Mouse (Mus musculus) mesoderm, embryonic 11.5 days (tissue): ENCODE measurements at regions not wholly inside any gene's neighbourhood (a gene's known extent, or its start where the extent isn't known, plus 50 kb on each side); places are given as distances from the start of the nearest gene placed in this dataset.
"Not testable (repeated sequence)": the region's sequence is repeated elsewhere in the genome, so short reads cannot be mapped to it uniquely, and the experiment has no call there.

Experiments used
- DNase-seq: peaks from one replicate; pipeline ENCODE4 v3.0.0-alpha.2; 2012; ENCODE audit warnings: low read depth, low spot score

- DNase-seq = no peak
Observed at GRCm38 (mm10) chr8:8983133-8983661, 292.9 kb upstream of the Arglu1 start.

- no peak for DNase-seq
Observed at GRCm38 (mm10) chr8:8978969-8979368, 288.6 kb upstream of the Arglu1 start.

DNA sequence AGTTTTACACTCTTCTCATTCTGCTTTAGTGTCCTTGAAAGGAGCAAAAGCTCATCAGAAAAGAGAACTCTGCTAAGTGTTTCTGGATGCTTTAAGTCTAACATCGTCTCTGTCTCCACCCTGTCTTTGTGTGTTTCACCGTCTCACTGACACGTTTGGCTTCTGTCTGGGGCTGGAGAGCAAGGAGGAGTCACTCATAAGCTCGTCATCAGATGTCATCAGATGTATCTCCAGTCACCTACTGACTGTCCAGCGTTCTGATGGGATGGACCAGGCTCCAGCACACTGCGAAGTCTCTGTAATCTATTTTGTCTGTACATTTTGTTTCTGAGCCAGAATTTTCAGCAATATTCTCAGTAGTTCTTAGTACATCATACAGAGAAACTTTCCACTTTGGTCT, 283.4 kb upstream of the Arglu1 start:
- no peak for DNase-seq

DNA sequence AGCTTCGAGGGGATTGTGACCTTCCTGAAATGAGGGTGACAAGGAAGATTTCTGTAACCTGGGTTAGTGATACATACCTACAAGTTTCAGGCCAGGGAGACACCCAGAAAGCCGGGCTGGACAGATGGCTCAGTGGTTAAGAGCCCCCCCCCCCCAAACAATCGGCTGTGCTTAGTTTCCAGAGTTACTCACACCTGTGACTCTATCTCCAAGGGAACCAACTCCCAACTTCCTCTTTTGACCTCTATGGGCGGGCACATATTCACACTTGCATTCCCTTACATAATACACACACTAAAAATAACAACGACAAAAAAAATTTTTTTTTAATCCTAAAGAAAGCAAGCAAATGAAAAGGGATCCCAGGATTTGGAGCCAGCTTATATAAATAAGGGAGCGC, 283.0 kb upstream of the Arglu1 start:
- DNase-seq = no peak

DNA sequence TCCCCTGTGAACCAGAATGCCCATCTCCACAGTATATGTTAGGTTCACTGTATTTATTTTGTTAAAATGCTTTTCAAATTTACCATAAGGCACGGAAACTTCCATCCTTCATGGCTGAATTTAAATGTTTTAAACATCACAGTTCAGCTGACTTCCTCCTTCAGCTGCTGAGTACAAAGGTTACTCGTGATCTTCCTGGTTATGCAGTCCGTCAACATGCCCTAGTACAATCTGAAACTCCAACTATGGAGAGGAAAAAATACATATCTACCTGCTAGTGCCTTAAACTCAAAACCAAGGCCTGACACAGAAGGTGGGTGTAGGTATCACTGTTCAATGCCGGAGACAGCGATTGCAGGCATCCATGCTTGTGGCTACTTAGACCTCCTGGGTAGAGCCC, 280.5 kb upstream of the Arglu1 start:
- no peak for DNase-seq

DNA sequence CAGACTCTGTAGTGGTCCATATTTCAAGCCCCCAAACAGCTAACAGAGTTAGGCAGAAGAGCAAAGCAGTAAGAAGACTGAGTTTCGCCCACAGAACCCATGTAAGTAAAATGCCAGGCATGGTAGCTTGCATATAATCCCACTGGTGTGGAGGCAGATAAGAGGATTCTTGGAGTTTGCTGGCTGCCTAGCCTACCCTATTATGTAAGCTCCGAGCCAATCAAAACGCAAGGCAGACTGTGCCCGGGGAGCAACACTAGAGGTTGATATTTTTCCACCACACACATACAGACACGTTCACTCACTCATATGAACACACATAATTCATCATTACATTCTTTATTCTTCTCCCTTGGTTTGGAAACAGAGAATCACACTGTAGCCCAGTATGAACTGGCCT, 280.0 kb upstream of the Arglu1 start:
- DNase-seq = no peak

DNA sequence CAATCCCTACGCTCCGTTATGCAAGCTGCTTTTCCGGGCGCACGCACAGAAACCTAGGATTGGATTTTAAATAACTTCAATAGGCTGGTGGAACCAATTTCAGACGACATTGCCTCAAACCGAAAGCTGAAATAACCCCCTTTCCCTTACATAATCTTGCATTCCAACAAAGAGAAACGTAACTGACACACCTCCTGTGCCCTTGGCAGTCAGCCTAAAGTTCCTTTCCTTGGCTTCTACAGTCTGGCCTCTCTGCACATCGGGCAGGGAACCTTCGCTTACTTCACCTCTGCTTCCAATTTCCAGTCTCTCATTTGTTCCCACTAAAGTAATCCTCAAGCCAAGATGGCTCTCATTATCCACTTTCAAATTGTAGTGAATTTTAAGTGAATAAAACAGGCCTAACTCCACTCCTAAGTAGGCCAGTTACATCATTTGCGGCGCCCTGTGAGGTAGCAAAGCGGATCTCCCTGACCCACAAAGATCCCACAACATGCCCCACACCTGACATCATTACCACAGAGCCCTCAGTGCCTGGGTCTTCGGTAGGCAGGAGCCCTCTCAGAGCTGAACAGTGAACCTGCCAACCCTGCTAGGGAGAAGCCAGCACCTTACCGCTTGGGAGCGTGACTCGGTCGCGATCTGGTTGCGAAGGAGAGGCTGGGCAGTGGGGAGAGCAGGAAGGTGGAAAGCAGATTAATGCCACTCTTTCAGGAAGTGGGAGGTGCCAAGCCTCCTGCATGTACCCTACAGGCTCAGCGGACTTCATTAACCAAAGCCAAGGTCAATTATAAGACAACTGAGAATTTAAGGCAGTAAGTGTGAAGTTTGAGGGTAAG, 279.0 kb upstream of the Arglu1 start:
- DNase-seq = no peak

- DNase-seq = no peak
Observed at GRCm38 (mm10) chr8:8966658-8967048, 276.3 kb upstream of the Arglu1 start.

- DNase-seq = peak; percentile 48
Observed at GRCm38 (mm10) chr8:8965983-8966657, 275.8 kb upstream of the Arglu1 start.

DNA sequence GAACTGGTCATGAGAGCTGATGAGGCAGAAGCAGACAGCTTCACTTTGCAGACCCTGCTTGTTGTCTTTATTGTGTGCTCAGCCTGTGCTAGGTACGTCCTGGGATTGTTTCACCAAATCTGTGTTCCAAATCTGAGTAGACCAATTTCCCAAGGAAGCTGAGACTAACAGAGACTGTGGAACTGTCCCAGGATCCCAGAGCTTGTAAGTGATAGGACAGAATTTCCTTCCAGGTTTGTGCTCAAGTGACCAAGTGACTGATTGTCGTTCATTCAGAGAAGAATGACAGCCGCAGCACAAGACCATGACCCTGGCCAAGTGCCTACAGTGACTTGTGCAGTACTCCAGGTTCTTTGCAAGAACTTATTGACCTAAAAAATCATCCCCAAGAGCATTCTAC, 269.9 kb upstream of the Arglu1 start:
- DNase-seq = no peak

DNA sequence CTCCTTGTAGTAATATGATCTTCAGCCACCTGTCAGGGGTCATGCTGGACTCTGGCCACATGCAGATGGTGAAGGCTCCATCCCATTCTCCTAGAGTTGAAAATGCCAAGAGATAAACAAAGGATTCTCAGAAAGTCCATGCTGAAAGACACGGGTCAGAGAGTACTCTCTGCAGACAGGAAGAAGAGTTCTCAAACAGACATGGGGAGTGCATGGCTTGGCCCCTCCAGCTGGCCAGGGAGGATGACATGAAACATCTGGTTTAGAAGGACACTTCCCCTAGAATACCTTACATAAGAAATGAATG, 269.4 kb upstream of the Arglu1 start:
- DNase-seq = no peak

DNA sequence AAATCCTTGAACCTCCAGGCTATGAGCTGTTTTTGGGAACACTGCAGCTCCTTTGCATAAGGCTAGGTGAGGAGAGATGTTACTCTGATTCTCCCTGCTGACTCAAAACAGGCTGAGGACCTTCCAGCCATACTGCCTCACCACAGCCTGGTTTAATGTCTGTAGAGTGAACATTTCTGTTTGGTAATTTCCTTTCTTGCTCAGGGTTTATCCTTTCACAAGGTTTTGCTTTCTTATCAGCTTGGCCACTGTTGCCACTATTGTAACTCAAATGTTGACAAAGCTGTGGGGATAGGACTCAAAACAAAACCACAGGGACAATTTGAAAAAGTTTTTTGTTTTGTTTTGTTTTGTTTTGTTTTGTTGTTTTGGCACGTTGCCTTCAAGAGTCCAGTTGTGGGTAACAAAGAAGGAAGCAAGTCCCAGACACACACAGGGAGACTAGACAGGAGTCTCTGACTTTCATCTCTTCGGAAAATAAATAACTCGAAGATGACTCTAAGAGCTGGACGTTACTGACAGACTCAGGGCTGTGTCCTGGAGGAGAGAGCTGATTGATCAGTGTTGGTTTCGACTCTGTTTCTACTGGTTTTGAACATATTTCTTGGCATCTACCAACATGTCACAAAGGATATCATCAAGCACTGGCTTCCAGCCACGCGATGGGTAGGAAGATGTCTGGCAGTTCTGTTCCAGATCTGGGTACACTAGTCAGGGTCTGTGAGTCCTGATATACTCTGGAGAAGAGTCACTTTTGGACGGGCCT, 268.9 kb upstream of the Arglu1 start:
- no peak for DNase-seq

DNA sequence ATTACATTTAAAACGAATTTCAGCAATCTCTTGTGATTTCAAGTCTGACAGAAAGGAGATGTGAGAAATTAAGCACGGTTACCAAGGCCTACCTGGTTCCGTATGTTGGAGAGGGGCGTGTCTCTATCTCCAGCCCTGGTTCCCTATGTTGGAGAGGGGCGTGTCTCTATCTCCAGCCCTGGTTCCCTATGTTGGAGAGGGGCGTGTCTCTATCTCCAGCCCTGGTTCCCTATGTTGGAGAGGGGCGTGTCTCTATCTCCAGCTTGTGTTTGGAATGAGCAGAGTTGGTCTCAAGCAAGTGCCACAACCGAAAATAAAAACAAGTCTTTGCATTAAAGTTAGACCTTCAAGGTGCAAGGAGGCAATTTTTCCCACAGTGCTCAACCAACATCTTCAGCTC, 267.8 kb upstream of the Arglu1 start:
- DNase-seq = not testable (repeated sequence)

DNA sequence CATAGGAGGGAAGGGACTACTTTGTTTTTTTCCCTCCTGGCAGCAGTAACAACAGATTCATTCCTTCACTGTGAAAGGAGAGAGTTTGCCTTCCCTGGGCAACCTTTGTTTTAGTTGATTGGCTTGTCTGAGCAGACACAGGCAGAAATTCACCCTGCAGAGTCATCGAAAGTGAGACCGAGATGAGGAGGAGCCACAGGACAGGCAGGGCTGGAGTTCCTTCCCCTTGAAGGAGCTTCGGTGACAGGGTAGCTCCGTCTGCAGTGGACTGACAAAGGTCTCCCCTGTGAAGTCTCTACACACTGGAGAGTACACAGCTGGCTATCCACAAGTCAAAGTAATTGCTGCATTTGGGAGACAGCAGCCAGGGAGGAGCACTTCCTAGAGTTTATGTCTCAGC, 261.9 kb upstream of the Arglu1 start:
- no peak for DNase-seq

DNA sequence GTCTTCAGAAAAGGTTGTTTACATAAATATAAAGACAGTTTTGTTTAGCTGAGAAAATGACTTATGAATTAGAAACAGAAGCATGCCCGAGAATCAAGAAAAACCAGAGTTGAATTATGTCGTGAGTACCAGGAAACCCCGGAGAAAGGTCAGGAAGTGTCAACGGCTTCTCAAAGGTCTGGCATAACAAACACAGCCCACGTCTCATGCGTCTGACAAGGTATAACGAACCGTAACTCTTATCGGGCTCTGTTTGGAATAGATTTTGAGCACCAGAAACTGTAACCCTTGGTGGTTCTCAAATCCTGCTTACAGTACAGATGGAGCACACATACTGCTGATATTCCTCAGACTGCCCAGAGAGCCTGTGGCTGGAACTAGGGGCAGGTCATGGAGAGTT, 260.9 kb upstream of the Arglu1 start:
- DNase-seq = peak; percentile 30

GRCm38 (mm10) chr8:8947516-8948161, 257.3 kb upstream of the Arglu1 start:
- no peak for DNase-seq

- DNase-seq = no peak
Observed at GRCm38 (mm10) chr8:8942991-8943390, 252.7 kb upstream of the Arglu1 start.

DNA sequence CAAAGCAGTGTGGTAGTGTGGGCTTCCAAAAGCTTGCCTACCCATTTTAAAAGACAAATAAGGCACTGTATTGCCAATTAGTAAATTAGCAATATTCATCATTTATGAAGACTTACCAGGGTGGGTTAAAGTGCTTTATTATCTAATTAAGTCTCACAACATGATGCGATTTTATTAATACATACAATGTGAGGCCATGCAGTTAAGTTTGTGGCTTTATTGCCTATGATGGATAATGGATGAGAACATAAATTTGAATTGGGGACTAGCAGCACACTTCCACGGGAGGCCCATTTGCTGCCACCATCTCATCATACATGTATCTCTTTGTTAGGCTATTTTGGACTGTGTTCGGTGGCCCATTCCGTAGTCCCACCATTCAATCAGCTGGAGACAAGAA, 250.6 kb upstream of the Arglu1 start:
- no peak for DNase-seq

DNA sequence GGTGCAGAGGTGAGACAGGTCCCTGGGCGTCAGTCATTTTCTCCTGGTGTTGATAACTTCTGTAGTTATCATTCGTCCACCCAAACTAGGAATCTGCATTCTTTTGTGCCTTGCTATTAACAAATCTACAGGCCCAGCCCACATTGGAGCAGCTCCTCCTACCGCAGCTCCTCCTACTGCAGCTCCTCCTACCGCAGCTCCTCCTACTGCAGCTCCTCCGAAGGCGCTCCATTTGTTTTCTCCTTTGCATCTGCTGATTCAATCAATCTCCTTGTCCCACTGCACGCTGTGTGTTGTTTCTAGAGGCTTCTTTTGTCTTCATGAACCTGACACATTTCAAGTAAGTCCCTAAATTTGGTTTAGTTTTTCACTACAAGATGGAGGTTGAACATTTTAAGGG, 248.2 kb upstream of the Arglu1 start:
- no peak for DNase-seq

GRCm38 (mm10) chr8:8932466-8932865, 242.1 kb upstream of the Arglu1 start:
- DNase-seq = no peak

DNA sequence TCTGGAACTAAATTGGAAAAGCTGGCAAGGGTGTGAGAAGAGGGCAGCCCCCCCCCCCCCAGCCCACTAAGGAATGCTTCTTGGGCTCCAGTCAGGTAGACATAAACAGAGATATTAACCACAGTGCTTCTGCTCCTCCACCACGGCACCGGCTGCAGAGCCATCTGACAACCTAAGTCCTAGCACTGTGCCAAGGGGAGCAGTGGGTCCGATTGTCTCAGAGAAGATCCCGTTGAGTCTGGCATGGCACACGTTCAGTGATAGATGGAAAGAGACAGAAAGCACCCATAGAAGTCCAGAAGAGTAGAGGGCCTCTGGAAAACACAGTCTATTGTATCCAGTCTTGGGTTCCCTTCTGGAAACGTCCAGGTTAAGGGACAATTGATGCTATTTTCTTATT, 241.4 kb upstream of the Arglu1 start:
- DNase-seq = no peak
